Mouse (Mus musculus) adrenal gland, postnatal 25 days (tissue): Measurements from ENCODE around the gene Sap30bp. TPM values are rescaled to one million over a fixed set of nuclear protein-coding genes. Genes with fewer than 3 reads are reported as not detected.

Experiments
- DNase-seq: peaks from one replicate; pipeline ENCODE4 v3.0.0; 2021; ENCODE audit warnings: mixed read lengths
- total RNA-seq: library from RNA; stranded (reverse); gene quantifications from 2 replicates; pipeline ENCODE4 v1.2.3, GENCODE M21; 2021

Gene Sap30bp
- total RNA-seq, 1 experiment from 2014 or later = 41.3 TPM

DNA sequence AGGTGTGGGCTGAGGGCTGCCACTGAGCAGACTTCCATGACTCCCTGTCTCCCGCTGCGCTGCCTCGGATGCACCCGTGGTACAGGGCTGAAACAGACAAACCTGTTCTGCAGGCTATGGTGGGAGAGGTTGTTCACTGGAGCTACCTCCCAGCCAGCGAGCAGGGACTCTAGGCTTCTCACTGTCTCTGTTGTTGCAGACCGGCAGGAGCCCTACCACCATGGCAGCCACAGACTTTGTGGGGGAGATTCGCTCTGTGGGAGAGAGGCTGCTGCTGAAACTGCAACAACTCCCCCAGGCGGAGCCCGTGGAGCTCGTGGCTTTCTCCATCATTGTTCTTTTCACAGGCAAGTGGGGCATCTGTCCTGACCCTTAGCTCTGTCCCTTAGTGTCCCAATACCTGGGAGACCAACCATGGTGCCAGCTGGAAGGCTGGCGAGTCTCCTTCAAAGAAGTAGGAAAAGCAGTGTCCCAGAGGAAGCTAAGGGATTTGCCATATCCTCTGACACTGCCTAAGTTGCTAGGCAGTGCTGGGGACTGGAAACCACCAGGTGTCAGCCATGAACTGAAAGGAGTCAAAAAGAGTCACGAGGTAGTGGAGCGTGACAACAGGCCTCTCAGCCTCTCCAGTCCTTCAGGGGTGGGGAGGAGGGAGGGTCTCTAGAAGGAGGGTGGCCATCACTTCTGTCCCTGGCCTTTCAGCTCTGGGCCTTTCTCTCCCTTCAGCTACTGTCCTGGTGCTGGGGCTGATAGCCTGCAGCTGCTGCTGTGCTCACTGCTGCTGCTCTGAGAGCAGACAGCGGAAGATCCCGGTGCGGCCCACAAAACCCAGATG, 27.9 kb upstream of the Sap30bp start:
- DNase-seq = no peak

DNA sequence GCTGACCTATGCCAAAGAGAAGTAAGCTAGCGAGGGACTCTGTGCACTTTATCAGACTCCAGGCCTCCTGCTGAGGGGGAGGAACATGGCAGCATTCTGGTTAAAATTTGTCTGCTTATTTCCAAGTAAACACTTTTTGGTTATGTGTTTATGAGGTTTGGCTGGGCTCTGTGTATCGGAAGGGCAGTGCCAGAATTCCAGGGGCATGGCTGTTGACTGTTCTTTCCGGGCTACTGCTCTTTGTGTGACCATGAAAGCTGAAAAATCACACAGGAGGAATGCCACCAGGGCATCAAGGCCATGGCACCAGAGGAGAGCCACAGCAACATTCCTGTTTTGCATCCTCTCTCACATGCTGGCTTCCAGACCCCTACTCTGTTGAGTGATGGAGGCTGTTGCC, 27.0 kb upstream of the Sap30bp start:
- DNase-seq = no peak

DNA sequence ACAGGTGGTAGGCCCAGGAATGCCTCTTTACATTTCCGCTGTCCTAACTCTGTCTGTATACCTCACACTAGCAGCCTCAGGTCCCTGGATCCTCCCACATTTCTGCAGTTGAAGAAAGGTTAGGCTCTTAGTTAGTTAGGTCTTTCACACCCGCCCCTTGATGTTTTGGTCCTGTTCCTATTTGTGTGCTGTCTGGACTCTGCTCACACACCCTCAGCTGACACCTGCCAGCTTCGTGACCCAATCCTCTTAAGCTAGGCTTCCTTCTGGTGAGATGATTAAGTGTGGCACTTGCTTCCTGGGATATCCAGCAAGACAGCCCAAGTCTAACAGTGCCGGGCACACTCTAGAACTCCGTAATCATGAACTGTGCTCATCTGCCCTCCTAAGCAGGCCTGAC, 26.6 kb upstream of the Sap30bp start:
- no peak for DNase-seq

DNA sequence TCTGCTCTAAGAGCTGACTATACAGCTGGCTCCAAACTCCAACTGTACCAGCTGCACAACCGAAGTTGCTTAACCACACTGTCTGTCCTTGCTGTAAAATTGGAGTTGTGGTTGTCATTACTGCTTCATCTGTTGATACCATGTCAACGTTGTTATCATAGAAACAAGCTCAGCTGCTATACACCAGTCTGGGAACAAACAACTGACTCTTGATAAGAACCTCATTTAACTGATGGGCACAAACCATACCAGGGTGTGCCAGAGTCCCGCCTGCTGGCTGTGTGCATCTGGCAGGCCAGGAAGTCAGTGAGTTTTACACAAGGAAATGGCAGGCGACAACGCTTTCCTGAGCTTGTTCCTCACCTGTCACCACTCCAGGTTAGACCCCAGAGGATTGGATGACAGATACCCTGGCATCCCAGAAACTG, 21.9 kb upstream of the Sap30bp start:
- no peak for DNase-seq

DNA sequence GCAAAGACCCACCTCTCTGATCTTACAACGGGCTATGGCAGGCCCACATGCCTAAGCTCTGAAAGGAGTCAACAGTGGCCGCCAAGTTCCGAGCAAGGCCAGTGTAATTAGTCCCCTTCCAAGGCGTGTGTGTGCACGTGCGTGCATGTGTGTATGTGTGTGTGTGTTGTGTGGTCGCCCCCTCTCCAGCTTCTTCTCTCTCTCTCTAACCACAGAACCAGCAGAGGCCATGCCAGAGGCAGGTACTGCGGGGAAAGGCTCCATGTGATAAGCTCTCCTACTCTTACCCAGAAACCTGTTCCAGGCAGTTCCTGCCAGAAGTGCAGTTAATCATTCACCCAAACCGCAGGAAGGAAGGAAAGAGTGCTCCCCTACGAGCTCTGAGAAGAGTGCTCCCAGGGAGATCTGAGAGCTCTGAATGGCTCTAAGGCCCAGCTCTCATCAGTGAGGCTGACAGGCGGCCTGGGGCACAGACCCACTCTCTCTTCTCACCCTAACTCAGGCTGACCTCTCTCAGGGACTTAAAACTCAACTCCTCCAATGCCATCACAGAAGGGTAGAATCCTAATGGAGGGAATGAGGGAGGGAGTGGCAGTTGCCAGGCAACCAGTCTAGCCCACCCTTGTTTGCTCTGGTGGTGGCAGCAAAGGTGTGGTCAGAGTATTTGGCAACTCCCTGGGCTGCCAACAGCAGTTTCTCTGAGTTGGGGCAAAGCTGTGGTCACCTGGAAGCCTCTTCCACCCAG, 21.3 kb upstream of the Sap30bp start, which contains the start of gene Smim6:
Gene Smim6 (plus strand): TSS at position 386 of the 745 bp plus-strand sequence.
- DNase-seq = no peak

DNA sequence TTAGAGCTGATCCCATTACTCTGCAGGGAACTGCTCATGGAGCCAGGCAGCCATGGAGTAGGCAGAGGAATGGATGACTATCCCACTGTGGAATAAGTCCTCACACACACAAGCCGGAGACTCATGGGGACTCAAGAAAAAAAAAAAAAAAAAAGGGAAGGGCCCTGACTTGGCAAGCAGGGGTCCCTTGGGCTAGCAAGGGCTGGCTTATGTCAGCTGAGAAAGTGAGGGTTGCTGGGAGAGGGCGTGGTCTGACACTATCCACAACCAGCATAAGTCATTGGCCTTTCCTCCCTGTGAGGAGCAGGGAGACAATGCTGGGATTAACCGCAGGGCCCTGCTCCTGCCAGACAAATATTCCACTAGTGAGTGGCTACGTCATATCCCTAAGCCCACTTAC, 16.5 kb upstream of the Sap30bp start:
- no peak for DNase-seq

DNA sequence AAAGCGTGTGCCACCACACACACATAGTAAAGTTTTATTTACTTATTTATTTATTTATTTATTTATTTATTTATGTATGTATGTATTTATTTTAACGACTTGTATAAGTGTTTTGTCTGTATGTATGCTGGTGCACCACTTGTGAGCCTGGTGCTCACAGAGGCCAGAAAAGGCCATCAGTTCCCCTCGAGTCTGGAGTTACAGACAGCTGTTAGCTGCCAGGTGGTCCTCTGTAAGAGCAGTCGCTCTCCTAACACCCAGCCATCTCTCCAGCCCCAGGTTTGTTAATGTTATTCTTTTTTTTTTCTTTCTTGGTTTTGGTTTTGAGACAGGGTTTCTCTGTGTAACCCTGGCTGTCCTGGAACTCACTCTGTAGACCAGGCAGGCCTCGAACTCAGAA, 14.4 kb upstream of the Sap30bp start:
- no peak for DNase-seq

DNA sequence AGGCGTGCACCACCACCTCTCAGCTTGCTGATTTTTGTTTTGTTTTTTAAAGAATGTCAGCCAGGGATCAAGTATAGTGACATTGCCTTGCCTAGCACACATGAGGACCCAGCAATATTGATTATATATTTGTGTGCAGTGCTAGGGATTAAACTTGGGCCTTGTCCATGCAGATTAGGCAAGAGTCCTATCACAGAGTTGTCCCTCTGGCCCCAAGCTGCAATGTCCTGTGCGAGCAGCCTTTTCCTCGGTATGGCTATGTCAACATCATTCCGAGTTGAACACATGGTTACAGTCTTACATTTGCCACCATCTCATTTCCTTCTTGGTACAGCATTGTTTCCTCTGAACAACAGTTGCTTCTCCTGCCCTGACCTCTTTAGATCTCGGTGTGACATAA, 14.0 kb upstream of the Sap30bp start:
- DNase-seq = no peak

DNA sequence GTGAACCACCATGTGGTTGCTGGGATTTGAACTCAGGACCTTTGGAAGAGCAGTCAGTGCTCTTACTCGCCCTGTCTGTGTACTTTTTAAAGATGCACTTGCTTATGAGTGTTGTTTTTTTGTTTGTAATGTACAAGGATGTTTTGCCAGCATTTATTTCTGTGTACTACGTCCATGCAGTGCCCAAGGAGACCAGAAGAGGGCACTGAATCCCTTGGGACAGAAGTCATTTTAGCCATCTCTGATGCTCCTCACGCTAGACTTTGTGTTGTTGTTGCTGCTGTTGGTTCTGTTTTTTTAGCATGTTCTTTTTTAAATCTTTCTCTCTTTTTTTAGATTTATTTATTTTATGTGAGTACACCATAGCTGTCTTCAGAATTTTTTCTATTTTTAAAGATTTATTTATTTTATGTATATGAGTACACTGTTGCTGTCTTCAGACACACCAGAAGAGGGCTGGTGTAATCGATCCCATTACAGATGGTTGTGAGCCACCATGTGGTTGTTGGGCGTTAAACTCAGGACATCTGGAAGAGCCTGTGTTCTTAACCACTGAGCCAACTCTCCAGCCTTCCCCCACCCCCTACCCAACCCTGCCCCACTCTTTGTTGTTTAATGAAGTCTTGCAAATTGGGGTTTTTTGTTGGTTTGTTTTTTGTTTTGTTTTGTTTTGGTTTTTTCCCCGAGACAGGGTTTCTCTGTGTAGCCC, 12.8 kb upstream of the Sap30bp start:
- DNase-seq = peak; percentile 55

DNA sequence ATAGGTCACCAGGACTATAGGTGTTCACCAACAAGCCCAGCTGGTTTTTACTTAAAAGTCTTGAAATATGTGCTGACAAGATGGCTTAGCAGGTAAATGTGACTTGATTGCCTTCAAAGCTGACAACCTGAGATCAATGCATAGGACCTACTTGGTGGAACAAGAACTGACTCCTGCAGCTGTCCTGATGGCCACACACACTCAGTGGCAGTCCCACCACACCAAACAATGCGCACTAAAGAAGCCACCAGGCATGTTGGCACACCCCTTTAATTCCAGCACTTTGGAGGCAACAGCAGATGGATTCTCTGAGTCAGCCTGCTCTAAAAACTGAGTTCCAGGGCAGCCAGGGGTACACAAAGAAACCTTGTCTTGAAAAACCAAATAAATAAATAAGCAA, 11.1 kb upstream of the Sap30bp start:
- DNase-seq = no peak

DNA sequence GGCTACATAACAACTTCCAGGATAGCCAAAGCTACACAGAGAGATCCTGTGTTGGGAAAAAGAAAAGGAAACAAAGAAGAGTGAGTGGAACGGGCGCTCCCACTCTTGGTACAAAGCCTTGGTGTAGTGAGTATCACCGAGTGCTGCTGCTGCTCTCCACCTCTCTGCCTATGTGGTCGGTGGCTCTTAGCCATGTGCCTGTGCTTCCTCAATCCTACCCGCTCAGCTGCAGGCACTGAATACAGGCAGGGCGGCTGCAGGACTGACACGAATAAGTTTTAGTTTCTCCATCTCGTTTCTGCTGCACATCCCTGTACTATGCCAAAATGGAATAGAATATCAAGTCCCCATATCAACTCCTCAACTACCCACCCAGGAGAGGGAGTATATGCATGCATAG, 4.1 kb upstream of the Sap30bp start:
- no peak for DNase-seq

DNA sequence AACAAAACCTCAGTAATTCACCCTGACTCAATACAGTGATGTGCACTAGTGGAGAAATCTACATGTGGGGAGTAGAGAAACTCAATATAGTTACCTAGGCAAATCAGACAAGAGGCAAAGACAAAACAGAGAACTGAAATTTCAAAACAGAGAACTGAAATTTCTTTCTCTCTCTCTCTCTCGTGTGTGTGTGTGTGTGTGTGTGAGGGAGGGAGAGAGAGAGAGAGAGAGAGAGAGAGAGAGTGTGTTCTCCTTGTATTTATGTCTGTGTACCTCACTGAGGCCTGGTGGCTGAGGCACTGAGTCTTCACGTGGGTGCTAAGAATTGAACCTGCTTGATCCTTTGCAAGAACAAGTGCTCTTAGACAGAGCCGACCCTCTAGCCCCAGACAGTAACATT, 3.3 kb upstream of the Sap30bp start:
- no peak for DNase-seq

DNA sequence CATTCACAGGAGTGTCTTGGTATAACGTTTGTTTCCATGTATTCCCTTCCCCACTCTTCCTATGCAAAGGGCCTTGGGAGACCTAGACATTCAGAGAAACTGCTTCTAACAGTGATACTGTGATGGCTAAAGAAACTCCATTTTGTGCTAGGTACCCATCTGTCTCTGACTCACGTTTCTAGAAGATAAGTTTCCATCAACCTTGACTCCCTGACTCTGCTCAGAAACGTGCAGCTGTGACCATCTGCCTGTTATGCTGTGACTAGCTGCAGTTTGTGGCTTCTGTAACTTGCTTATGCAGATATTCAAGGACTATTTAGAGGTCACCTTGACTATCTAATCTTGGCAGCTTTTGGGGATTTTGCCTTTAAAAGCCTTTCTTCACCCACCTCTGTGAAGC, 1.8 kb upstream of the Sap30bp start:
- DNase-seq = no peak

DNA sequence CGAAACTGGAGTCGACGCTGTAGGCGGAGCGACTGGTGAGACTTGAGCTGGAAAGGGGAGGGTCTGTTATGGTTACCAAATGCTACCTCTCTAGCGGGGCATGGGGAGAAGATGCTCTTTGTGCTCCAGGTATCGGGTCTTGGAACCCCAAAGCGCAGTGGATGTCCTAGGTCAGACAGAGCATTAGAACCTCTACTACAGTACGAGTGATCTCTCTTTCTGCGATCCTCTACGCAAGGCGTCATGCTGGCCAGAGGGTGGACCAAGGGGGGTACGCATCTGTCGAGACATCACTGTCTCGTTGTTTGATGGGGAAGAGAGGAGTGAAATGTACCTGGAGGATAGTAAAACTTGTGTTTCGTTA, 647 bp downstream of the Sap30bp start:
- DNase-seq = no peak

DNA sequence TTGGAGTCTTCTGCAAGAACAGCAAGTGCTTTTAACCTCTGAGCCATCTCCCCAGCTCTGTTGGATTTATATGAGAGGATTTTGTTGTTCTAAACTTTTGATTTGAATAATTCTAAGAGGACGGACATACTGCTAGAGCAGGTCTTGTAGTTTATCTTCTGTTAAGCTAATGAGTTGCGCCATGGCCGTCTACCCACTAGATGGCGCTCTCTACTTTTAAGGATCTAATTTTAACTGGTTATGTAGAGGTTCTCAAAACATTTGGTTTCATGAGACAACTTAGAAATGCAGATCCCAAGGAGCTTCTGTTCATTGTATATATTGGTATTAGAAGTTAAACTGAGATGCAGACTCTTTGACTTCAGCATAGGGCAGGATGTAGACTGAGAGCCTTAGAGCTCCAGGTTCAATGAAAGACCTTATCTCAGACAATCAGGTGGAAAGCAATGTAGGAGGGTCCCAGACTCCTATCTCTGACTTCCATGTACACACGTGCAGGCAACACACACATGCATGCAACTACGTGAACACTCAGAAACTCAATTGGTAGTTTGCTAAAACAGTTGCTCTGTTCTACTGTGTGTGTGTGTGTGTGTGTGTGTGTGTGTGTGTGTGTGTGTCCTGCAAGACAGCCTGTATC, 6.7 kb downstream of the Sap30bp start:
- peak; percentile 48 for DNase-seq

DNA sequence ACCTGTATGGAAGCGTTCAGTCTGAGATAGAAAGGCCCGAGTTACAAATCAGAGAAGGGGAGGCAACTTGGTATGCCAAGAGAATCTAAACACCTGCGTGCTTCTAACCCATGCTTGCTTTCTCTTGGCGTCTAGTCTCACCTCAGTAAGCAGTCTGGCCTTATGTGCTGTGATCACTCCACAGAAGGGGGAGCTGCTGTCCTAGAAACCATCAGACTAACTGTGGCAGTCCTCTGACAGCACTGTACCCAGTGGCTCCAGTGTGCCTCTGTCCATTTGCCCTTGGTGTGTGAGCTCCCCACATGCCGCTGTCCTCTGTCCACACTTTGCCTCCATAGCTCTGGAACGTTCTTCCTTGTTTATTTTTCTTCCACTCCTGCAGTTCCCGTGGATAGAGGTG, 8.9 kb downstream of the Sap30bp start:
- no peak for DNase-seq

DNA sequence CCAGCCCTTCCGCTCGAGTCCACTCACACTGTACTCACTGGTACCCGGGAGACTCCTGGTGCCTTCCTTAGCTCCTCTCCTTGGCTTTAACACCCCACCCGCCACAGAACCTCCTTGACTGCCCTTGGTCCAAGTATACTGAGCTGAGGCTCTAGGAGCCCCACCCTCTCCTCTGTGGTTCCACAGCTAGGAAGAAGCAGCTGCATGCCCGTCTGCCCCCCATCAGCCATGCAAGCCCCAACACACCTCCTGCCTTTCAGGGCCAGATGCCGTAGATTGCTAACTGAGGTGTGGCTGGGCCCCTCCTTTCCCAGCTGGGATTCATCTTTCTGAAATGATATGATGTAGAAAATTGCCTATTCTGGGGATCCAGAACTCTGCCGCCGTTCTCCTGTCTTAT, 12.2 kb downstream of the Sap30bp start:
- no peak for DNase-seq

DNA sequence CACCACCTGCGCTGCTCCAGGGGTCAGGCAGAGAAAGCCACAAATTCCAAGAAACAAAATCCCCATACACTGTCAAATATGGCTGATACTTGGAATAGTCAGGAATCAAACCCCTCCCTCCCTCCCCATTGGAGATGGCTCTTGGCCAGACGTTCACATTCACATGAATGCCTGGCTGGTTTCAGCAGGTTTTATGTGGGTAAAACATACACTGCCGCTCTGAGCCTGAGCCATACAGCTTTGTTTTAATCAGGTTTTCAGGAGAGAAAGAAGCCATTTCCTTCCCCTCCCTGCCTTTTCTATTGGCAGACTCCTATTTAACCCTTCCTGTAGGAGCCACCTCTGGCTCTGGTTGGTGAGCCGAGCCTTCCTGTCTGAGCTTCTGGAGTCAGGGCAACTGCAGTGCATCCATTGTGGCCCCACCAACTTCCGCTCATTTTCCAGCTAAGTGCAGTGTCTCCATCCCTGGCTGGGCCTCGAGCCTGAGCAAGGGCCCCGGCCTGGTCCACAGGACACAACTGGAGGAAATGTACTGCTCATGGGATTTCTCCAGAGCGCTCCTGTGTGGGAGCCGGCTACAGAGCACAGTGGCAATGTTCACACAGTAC, 13.2 kb downstream of the Sap30bp start:
- DNase-seq = no peak

DNA sequence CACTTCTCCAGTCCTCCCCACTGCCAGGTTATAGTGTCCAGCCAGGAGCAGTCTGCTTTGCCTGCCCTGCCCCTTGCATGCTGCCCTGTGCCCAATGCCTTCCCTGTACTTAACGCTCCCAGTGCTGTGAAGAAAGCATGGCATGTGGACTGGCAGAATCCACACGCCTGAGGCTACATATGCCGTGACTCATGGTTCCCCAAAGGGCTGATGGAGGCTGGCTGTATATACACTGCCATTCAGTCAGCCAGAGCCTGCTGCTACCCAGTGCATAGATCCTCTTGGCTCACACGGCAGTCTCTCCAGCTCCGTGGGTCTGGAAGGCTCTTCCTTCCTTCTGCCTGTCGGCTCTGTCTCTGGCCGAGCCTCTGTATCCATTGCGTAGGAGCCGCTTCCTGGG, 15.2 kb downstream of the Sap30bp start:
- no peak for DNase-seq

DNA sequence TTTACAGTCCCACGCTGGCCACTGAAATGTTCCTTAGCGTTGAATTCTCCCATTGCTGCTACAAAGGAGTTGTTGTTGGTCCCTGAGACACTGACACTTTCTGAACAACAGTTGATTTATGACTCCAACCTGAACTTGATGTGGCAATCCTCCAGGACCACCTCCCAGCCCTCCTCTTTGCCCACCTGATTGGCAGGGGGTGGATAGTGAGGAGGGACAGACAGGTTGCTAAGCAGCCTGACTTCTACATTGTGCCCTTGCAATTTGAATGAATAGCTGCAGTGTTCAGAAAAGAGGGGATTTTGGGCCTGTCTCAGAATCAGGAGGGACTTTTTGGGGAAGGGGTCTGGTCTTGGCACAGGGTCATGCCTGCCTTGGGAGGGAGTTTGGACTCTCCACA, 17.6 kb downstream of the Sap30bp start:
- no peak for DNase-seq

DNA sequence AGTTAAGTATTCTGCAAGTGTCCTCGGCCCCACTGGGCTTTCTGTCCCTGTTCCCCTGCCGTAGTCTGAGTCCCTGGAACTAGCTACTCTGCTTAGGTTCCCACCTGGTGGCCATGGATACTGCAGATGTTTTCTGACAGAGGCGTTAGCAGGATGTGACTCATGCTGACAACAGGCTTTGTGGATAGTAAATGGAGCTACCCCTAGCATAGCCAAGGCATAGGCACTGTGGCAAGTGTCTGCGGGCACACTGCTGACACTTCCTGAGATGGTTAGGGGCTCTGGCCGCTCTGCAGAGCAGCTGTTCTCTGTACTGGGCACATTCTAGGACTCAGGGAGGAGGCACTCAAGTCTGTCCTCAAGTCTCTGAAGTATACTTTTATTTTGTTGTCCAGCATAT, 21.6 kb downstream of the Sap30bp start:
- no peak for DNase-seq

DNA sequence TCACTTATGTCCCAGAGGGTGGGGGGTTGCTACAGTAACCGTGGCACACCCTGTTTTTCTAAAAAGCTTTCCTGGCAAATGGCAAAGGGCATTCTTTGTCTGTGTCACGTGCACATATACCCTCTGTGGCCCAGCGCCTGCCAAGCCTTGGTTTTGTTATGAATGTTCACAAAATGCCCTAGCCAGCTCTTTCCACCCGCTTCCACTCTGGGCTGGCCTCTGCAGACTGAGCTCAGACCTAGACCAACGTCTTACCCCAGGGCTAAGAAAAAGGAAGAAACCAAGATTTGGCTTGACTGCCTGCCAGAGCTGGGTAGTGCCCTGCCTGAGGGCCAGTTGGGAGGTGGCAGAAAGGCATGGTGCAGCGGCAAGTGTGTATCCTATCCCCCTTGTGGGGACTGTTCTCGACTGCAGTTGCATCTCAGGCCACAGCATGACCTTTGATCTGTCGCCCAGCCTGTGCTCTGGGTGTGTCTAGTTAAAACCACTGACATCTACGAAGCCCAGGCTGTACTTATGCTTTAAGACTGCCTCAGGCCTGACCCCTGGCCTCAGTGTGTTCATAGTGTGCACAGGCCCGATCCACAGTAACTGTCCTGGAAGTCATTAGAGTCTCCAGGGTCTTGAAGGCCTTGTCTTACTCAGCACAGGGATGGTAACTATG, 22.2 kb downstream of the Sap30bp start:
- DNase-seq = no peak
